Mouse (Mus musculus): ENCODE results near the gene Ndufs7.
"Not testable (repeated sequence)": the region's sequence is repeated elsewhere in the genome, so short reads cannot be mapped to it uniquely, and the experiment has no call there.

The Ndufs7 gene

DNA sequence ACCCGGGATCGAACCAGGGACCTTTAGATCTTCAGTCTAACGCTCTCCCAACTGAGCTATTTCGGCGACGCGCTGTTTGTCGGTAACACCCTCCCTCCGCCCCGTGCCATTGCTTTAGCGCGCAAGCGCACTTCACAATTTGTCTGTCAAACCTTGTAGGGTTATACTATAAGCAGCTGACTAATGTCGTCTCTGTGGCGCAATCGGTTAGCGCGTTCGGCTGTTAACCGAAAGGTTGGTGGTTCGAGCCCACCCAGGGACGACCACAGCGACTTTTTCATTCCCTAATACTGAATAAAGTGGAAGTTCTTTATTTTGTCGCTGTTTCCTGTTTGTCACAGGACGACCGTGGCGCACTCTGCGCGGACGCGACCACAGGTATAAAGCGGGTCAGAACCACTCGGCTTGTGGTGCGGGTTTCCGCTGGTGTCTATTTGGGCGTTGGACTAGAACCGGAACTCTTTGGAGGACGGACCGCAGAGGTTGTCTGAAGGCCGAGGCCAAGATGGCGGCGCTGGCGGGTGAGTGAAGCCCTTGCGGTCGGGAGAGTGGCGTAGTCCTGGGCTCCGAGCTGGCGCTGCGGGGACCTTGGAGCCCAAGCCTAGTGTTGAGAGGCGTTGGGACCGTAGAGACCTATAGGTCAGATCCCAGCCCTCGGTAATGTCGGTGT lies at the start of gene Ndufs7:
Gene Ndufs7 (plus strand): TSS at position 151 of the 670 bp plus-strand sequence.
- DNase-seq: peak; percentile 96 to 97

DNA sequence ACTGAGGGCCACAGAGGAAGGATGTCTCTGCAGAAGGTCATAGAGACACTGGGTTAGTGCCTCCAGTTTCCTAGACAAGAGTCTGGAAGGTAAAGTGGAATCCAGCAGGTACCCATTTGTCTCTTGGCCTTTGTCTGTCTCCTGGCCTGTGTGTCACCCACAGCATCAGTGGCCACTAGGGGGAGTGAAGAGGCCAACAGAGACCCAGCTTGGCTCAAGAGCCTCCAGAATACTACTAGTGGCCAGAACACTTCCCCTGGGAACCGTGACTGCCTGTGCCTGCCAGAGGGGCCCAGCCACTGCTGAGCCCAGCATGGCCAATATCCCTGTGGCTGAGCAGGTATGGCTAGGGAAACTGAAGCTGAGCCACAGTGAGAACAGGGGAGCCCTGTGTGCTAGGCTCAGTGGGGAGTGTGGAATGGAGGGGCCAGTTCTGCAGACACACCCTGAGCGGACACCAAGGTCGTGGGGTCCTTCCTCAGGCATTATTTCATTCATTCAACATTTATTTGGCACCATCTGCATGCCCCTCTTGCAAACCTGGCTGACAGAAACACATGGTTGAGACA lies 49.4 kb upstream of the Ndufs7 start:
- DNase-seq: peak; percentile 85 to 86

DNA sequence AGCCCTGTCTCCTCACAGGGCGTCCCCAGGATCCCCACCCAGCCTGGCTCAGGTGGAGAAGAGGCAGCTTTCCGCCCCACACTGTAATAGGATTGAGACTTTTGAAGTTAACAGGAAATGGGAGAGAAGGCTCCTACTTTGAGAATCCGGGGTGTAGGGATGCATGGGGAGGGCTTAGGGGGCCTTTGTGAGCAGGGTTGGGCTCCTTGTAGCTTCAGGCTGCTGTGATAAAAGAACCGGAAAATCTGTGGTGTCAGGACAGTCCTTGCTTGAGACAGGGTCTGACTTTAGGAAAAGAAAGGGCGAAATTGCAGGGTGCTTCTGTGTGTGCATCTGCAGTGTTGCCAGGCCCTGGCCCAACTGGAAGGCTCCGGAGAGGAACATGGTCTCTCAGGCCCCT lies 48.4 kb upstream of the Ndufs7 start:
- DNase-seq: no peak

DNA sequence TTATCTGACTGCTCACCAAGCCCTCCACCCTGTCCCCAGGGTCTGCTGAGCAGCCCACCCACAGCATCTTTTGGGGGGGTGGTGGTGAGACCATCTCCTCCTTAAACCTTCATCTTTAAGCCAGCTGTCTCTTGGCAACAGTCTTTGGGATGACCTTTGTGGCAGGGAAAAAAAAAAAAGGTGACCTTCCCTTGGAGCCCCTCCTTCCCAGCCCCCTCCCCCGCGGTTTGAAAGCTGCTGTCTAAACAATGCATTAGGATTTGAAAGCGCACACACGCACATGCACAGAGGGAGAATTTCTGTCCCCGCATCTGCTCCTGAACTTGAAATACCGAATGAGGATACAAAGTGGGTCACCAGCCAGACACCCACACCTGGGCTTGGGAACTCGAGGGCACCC lies 44.9 kb upstream of the Ndufs7 start:
- DNase-seq: no peak

DNA sequence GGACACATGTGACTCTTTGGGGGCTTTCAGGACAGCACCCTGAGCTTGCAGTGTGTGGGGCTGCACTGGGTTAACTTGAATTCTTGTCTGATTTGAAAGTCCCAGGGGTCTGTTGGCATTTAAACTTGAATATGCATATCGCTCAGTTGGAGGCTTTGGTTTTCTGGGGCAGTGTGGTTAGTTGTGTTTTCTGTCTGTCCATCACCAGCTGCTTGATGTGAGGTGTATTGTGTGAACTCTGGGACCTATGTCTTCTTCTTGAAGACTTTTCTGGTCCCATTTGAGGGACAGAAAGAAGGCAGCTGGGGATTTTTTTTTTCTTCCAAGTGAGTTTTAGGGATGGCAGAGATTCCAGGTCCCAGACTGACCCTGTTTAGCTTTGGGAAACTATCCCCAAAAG lies 41.7 kb upstream of the Ndufs7 start:
- DNase-seq: no peak

DNA sequence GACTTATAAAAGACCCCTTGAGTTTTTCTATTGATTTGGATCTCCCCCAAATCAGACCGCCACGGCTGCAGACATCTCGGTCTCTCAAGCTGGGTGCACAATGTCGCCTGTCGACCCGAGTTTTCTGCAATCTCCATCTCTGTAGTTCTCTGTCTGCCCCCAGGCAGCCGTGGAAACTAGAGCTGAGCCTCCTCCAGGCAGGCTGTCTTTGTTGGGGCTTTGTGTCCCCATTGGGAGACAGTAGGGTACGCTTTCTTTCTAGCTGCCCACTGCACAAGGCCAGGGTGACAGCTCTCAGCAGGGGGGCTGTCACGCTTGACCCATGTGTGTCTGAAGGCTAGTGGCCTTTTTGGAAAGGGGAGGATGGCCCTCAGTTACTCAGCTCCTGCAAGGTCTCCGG lies 41.2 kb upstream of the Ndufs7 start:
- DNase-seq: no peak

DNA sequence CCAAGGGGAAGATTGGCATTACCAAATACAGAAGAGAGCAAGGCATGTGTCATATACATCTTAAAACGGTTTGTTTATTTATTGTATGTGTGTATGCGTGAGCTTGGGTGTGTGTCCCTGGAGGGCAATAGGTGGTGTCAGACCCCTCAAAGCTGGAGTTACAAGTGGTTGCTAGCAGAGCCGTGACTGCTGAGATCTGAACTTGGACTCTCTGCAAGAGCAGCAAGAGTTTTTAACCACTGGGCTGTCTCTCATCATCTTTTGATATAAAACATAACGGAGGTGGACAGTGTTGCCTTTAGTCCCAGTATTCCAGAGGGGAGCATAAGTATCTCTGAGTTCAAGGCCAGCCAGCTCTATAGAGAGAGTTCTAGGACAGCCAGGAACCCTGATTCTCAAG lies 40.7 kb upstream of the Ndufs7 start:
- no peak for DNase-seq

DNA sequence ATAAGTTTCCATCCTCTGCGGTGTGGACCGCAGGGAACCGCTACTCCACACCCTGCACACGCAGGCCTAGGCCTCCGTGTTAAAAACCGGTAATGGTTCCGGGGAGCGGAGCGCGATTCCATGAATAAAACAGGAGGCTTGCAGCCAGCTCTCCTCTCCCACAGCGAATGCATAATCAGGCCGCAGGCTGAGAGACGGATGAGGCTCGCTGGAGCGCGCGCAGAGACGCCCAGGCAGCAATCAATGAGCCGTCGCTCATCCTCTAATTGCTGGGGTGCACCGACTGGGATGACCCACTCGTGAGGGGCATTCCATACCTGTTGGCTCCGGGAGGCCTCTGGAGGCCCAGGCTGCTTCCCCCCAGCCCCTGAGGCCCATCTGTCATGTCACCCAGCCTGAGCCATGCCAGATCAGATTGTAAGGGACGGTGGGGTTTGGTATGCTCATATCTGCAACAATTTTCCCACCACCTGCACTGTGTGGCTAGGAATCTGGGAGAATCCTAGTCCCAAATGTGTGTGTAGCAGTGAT lies 40.0 kb upstream of the Ndufs7 start:
- no peak for DNase-seq

DNA sequence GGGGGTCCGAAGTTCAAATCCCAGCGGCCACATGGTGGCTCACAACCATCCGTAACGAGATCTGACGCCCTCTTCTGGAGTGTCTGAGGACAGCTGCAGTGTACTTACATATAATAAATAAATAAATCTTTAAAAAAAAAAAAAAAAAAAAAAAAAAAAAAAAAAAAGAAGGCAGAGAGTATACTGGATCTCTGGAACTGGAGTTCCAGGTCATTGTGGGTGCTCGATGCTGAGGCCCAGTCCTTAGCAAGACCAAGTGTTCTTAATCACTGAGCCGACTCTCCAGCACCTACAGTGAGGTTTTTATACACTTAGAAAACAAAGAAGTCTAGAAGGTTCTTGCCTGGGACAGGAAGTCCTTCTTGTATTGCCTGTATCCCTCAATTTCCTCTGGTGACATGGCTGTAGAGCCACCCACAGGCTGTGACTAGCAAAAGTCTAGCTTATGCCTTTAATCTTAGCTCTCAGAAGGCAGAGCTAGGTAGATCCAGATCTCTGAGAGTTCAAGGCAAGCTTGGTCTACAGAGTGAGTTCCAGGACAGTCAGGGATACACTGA lies 37.3 kb upstream of the Ndufs7 start:
- DNase-seq: not testable (repeated sequence)

DNA sequence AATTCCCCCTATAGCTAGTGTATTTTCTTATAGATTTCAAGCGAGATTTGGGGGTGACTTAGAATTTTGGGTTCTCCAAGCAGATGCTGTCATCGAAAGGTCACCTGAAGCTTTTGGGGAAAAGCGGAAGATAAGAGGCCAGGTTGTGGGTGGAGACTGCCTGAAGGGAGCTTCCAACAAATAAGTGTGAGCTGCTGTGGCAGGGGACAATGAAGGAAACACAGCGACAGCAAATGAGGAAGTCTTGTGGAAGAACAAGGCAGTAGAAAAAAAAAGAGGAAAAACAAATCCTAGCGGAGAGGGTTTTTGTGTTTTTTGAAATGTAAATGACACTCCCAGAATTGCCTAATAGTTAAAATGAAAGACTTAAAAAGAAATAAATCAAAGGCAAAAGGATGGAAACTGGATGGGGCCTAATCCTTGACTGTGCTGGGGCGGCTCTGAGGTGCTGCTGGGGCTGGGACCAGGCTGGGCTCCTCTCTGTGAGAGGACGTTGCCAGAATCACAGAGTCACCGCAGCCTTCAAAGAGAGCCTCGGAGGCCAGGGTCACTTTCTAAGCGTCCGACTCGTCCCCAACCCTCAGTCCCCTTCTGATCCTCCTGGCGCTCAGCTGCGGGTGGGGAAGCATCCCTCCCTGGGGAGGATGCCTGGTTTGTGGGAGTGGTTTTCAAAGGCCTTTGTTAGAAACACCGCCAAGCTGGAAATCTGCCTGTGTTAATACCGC lies 33.7 kb upstream of the Ndufs7 start:
- no peak for DNase-seq

DNA sequence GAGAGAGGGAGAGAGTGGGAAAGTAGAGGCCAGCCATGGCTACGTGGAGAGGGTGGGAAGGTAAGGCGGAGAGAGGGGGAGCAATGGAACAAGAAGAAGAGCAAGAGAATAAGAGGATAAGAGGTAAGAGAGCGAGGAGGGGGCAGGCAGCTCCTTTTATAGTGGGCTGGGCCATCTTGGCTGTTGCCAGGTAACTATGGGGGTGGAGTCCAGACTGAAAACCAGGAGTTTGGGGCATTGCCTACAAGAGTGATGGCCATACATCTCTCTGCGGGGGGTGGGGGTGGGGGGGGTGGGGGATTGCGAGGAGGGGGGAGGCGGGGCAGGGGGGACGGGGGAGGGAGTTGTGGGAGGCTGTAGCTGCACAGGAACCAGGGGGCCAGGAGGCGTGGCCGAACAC lies 28.2 kb upstream of the Ndufs7 start:
- no peak for DNase-seq

DNA sequence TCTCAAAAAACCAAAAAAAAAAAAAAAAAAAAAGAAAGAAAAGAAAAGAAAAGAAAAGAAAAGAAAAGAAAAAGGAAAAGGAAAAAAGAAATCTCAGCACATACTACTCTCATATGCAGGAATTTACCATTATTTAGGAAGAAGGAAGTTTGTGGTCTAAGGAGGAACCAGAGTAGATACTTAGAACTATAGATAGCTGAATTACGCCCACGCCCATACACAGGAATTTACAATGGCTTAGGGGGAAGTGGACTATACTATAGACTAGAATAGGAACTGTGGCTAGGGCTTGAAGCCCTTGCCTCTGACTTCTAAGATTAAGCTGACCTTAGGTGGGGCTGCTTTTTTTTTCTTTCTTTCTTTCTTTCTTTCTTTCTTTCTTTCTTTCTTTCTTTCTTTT lies 25.8 kb upstream of the Ndufs7 start:
- DNase-seq: peak; percentile 24 to 39

DNA sequence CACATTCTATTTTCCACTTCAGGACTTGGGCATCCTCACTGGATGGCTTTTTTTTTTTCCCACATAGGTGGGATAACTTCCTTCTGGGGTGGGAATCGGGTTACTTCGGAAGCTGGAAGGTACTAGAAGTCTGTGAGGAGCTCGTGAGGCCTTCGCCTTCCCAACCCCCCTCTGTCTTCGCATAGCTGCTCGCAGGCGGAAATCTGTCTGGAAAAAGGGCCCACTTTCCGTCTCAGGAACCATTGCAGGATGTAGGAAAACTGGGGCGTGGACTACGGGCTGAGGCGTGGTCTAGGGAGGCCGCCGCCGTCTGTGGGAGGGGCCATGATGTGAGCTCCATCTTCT lies 22.9 kb upstream of the Ndufs7 start:
- DNase-seq: no peak

DNA sequence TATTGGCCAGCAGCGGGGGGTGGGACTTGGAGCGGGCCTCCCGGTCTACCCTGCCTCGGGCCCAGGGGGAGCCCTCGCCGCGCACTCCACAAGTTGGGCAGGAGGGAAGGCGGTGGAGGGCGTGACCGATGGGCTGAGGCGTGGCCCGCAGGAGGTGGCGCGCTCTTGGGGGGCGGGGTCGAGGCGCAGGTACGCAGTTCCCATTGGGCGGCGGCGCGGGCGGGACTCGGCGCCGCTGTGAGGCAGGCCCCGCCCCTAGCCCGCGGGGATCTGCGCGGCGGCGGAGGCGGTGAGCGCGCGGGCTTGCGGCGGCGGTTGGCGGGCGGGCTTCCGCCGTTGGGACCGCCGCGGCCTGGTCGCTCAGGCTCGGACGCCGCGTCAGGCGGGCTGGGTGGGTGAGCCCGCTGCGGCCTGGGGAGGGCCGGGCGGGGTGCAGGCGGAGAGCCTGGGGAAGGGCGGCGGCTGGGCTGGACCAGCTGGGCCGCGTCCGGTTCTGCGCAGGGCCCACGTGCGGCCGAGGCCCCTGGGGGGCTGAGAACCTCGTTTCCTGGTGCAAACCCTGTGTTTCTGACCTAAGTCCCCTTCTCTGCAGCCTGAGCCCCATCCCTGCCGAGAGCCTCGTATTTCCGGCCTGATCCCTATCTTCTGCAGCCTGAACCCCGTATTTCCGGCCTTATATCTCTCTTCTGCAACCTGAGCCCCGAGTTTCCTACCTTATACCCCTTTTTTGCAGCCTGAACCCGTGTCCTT lies 22.3 kb upstream of the Ndufs7 start, which contains the start of gene Mum1:
Gene Mum1 (plus strand): TSS at position 19 of the 750 bp plus-strand sequence.
- peak; percentile 97 to 98 for DNase-seq

DNA sequence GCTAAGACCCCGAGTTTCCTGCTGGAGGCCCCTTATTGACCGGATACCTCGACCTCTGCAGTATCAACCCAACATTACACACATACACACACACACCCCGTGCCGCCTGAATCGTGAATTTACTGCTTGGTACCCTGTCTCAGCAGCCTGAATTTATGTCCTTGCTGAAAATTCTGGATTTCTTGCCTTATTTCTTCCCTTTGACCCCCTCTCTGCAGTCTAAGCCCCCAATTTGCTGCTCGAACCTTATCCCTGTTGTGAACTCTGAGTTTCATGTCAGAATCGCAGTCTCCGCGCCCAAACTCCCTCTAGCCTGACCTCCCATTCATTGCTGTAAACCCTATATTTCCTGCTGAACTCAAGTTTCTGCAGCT lies 21.8 kb upstream of the Ndufs7 start:
- no peak for DNase-seq

DNA sequence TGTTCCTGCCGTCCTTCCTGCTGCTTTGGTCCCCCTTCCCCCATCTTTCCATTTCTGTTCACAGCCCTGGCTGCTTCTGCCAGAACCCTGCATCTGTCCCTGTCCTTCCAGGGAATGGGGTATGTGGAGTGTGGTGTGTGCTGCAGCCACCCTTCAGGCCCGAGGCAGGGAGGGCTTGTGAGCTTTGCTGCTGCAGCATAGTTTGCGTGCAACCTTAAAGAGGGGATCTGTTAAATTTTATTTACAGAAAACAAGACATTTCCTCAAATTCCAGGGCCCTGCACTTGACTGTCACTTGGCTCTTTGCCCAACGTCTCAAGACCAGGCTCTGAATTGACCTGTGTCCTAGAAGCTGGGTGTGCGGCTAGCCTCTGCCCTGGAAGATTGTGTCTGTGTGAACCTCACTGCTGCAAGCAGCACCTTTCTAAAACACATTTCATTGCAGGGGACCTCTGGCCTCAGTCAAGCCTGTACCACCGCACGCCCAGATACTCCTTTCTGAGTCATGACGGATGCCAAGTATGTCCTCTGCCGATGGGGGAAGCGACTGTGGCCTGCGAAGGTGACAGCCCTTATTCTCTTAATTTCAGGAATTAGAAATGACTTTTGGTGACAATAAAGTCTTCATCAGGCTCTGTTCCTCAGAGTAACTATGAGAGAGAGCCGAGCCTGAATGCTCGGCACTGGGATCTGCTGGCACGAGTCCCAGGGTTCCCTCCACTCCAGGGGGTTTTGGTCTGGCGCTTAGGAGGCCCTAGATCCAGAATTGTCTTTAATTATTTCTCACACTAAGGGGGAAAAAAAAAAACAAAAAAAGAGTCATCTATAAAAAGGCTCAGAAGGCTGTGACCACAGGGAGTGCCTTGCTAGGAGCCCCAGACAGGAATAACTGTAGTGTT lies 20.8 kb upstream of the Ndufs7 start:
- no peak for DNase-seq

DNA sequence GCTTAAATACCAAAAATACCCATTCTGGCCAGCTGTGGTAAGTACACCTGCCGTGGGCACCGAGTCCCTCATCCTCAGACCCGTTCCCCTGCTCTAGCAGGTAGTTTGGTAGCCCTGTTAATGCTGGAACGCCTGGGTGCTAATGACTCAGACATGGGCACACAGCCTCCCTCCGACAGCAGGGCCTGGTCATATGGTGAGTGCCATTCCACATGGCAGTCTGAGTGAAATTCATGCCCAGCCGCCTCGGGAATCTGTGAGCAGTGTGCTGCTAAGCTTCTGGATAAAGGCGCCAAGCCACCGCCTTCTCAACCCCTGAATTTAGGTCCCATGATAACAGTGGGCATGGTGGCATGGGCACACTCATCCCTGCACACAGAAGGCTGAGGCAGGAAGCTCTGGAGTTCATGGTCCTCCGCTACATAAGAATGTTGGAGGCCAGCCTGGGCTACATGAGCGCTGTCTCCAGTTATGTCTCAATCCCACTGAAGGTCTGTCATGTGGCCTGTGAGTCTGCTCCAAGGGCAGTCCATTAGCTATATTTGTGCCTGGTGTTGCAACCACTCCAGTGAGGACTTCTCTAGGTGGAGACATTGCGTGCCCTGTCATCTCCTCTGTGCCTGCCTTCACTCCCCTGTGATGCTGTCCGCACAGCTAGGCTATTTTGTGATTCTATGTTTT lies 12.6 kb upstream of the Ndufs7 start:
- DNase-seq: no peak

DNA sequence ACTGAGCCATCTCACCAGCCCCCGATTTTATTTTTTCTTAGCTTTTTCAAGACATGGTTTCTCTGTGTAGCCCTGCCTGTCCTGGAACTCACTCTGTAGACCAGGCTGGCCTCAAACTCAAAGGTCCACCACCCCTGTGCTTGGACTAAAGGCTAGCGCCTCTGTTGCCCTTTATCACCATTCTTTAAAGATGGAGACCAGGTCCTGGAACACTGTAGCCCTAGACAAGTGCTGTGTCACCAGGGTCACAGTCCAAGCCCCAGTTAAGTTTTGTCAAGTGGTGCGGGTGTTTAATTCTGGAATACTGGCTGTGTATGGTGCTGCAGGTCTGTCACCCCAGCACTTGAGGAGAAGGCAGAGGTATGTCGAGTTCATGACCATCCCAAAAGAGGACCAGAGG lies 11.9 kb upstream of the Ndufs7 start:
- DNase-seq: no peak

DNA sequence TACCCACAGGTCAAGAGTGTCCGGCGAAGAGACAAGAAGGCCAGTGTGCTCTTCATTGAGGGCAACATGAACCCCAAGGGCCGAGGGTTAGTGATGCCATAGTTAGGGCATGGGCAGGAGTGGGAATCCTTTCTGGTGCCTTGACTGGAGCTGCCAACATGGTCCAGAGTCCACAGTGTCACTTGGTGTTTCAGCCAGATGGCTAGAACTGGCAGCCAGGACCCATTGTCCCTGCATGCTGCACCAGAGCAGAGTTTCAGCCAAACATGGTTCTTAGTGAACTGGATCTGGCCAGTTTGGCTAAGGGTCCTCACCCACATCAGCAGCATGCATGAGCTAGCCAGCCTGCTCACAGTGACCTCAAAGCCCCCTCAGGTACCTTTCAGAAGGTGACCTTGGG lies 10.6 kb upstream of the Ndufs7 start:
- DNase-seq: no peak

DNA sequence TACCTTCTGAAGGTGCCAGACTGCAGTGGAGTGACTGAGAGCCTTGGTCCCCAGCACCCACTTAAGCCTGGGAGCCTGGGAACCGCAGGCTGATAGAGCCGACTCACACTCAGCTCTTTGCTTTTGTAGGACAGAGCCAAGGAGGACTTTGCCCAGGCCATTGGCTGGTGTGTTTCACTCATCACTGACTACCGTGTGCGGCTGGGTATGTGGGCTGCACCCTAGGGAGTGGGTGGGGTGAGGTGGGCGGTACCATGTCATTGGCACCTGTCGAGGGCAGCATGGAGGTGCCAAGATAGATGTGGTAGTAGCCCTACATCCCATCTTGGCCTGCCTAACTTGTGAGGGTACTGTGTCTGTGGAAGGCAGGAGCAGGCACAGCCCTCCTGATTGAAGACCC lies 9.1 kb upstream of the Ndufs7 start:
- no peak for DNase-seq

DNA sequence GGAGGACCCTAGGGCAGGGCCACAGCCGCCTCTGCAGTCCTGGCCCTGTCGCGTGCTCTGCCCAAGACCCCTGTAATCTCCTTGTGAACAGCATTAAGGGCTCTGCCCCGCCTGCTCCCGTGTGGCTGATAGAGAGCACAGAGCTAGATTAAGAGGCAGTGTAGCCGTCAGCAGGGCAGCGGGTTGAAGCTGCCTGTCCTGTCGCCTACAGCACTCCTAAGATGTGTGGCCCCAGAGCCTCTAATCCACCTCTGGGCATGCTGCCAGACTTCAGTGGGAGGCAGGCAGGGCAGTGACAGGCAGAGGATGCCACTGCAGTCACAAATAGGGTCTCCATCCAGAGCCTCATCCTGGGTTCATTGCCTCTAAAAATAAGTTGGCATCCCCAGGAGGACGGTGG lies 6.8 kb upstream of the Ndufs7 start:
- DNase-seq: no peak

DNA sequence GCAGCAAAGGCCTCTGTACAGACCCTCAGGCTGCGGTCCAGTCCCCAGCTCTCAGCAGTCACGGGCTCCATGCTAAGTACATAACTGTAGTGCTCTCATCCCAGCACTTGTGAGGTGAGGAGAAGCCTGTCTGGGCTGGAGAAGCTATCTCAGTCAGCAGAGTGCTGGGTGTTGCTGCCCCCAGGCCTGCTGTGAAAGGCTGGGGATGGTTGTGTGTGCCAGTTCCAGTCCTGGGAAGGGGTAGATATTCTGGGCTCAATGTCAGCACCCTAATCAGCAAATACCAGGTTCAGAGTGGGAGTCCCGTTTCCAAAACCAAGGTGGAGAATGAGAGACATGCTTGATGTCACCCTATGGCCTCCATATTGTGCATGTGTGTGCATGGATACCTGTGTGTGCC lies 6.3 kb upstream of the Ndufs7 start:
- DNase-seq: no peak

All from B cell, adult 2 months (primary cell).